Mouse (Mus musculus): ENCODE measurements around the gene Ubtd2.

GRCm38 (mm10) chr11:32450216-32450615, 5.0 kb upstream of the Ubtd2 start:
- TF ChIP-seq CTCF (conservative IDR thresholded peaks at IDR 0.05; ENCODE audit: low read length) = peak; percentile 72
- TF ChIP-seq POU5F1 (IDR thresholded peaks at IDR 0.05; ENCODE audit: borderline replicate concordance, low read length) = no peak
